Mouse (Mus musculus): ENCODE measurements around the gene Hectd4. TPM values are rescaled to one million over a fixed set of nuclear protein-coding genes. Genes with fewer than 3 reads are reported as not detected.

Gene Hectd4
- total RNA-seq, 2 experiments from 2014 or later, result 11.3 to 11.5 TPM

GRCm38 (mm10) chr5:121380692-121381091 is 160.7 kb downstream of the Hectd4 start:
- intact Hi-C loops (cut with DNase I; ENCODE audit: low total_unique reads), result no loop called here
- DNase-seq, result no peak

GRCm38 (mm10) chr5:121383857-121384756 is 164.1 kb downstream of the Hectd4 start:
- no peak for DNase-seq

GRCm38 (mm10) chr5:121384757-121385460 is 164.9 kb downstream of the Hectd4 start:
- intact Hi-C loops (cut with DNase I; ENCODE audit: low total_unique reads), result no loop called here

More at GRCm38 (mm10) chr5:121383857-121384756, 164.1 kb downstream of the Hectd4 start:
- intact Hi-C loops (cut with DNase I; ENCODE audit: low total_unique reads), result no loop called here

GRCm38 (mm10) chr5:121385461-121386119 is 165.6 kb downstream of the Hectd4 start, which contains the start of gene Trafd1:
Gene Trafd1, minus strand, starts transcription at chr5:121385632.
- DNase-seq, result peak; percentile 98
- intact Hi-C loops (cut with DNase I; ENCODE audit: low total_unique reads), result no loop called here

More at GRCm38 (mm10) chr5:121384757-121385460, 164.9 kb downstream of the Hectd4 start:
- DNase-seq, result peak; percentile 42

- intact Hi-C loops (cut with DNase I; ENCODE audit: low total_unique reads), result no loop called here
These were observed 166.3 kb downstream of the Hectd4 start for GRCm38 (mm10) chr5:121386120-121386909.

GRCm38 (mm10) chr5:121387126-121387525 is 167.1 kb downstream of the Hectd4 start:
- no peak for DNase-seq
- intact Hi-C loops (cut with DNase I; ENCODE audit: low total_unique reads), result no loop called here

More at GRCm38 (mm10) chr5:121386120-121386909, 166.3 kb downstream of the Hectd4 start:
- no peak for DNase-seq

- DNase-seq, result no peak
- intact Hi-C loops (cut with DNase I; ENCODE audit: low total_unique reads), result no loop called here
These were observed 169.1 kb downstream of the Hectd4 start for GRCm38 (mm10) chr5:121389106-121389505.

- no peak for DNase-seq
- intact Hi-C loops (cut with DNase I; ENCODE audit: low total_unique reads), result no loop called here
These were observed 169.7 kb downstream of the Hectd4 start for GRCm38 (mm10) chr5:121389691-121390090.

GRCm38 (mm10) chr5:121392667-121393380 is 172.8 kb downstream of the Hectd4 start:
- no peak for DNase-seq
- intact Hi-C loops (cut with DNase I; ENCODE audit: low total_unique reads), result no loop called here

- DNase-seq, result no peak
- intact Hi-C loops (cut with DNase I; ENCODE audit: low total_unique reads), result no loop called here
These were observed 173.4 kb downstream of the Hectd4 start for GRCm38 (mm10) chr5:121393402-121393801.

GRCm38 (mm10) chr5:121395621-121396020 is 175.6 kb downstream of the Hectd4 start:
- intact Hi-C loops (cut with DNase I; ENCODE audit: low total_unique reads), result no loop called here
- no peak for DNase-seq

- peak; percentile 97 for DNase-seq
- intact Hi-C loops (cut with DNase I; ENCODE audit: low total_unique reads), result no loop called here
These were observed 177.4 kb downstream of the Hectd4 start, which contains the start of gene Naa25 for GRCm38 (mm10) chr5:121397187-121398145. Gene Naa25, plus strand, starts transcription at chr5:121397936.

GRCm38 (mm10) chr5:121398146-121398964 is 178.3 kb downstream of the Hectd4 start:
- no peak for DNase-seq
- intact Hi-C loops (cut with DNase I; ENCODE audit: low total_unique reads), result no loop called here

GRCm38 (mm10) chr5:121398965-121399462 is 179.0 kb downstream of the Hectd4 start:
- DNase-seq, result no peak
- intact Hi-C loops (cut with DNase I; ENCODE audit: low total_unique reads), result no loop called here

GRCm38 (mm10) chr5:121399540-121399939 is 179.5 kb downstream of the Hectd4 start:
- intact Hi-C loops (cut with DNase I; ENCODE audit: low total_unique reads), result no loop called here
- no peak for DNase-seq

- intact Hi-C loops (cut with DNase I; ENCODE audit: low total_unique reads), result no loop called here
- no peak for DNase-seq
These were observed 180.0 kb downstream of the Hectd4 start for GRCm38 (mm10) chr5:121400064-121400463.
